Comparison of ENCODE assay signal across 8 mouse cellular contexts in genomic region chr2:102399864-102400604, GRCm38 (mm10). TPM values are rescaled to one million over a fixed set of nuclear protein-coding genes. Genes with fewer than 3 reads are reported as not detected.
DNase-seq lines count a peak whose midpoint lies in the region; ATAC-seq lines count a peak whose summit lies in the region.

No protein-coding gene starts in this region.

- ATAC-seq in intestine, embryonic 14.5 days (replicated peaks; ENCODE audit: low FRiP score, low TSS enrichment, low read depth) = no peak
- ATAC-seq in neural tube, embryonic 13.5 days (ENCODE audit: low read depth) = no peak

- peak; percentile 17 to 46 for DNase-seq in adrenal gland, adult (ENCODE audit: inconsistent age in 2 of 2, low spot score in 1 of 2)
- no peak for DNase-seq in adrenal gland, postnatal 25 days
- peak; percentile 16 for DNase-seq in retina, postnatal 1 day
- no peak for DNase-seq in retina, embryonic 14.5 days (ENCODE audit: low spot score)
- DNase-seq in intestine, embryonic 14.5 days (ENCODE audit: low spot score) = no peak
- no peak for DNase-seq in embryo, embryonic 9.5 days (ENCODE audit: extremely low spot score)
- no peak for DNase-seq in urinary bladder, adult 2 months (ENCODE audit: low spot score)

- H3K9ac ChIP-seq in intestine, embryonic 14.5 days (ENCODE audit: low read length) = peak overlapping the region; percentile 84
- H3K9ac ChIP-seq in neural tube, embryonic 13.5 days = peak overlapping the region; percentile 95

- H3K27me3 ChIP-seq in intestine, embryonic 14.5 days (replicated peaks; ENCODE audit: control insufficient read depth, insufficient read depth, low read length) = no peaks in the 10 kb centered on the region
- H3K27me3 ChIP-seq in neural tube, embryonic 13.5 days = no peaks in the 10 kb centered on the region

- H3K27ac ChIP-seq in intestine, embryonic 14.5 days (ENCODE audit: low read depth) = peak overlapping the region; percentile 94
- H3K27ac ChIP-seq in neural tube, embryonic 13.5 days (replicated peaks) = peak overlapping the region; percentile 97

- H3K4me2 ChIP-seq in intestine, embryonic 14.5 days (ENCODE audit: low read length) = peak overlapping the region; percentile 83
- peak overlapping the region; percentile 89 for H3K4me2 ChIP-seq in neural tube, embryonic 13.5 days

- H3K36me3 ChIP-seq in intestine, embryonic 14.5 days (ENCODE audit: control insufficient read depth, insufficient read depth, low read length) = no peaks in the 10 kb centered on the region
- H3K36me3 ChIP-seq in neural tube, embryonic 13.5 days = no peaks in the 10 kb centered on the region

- peak overlapping the region; percentile 54 for H3K4me3 ChIP-seq in intestine, embryonic 14.5 days (ENCODE audit: low read depth, low read length)
- H3K4me3 ChIP-seq in neural tube, embryonic 13.5 days = peak overlapping the region; percentile 84

- peaks cover 12% of the 10 kb centered on the region for H3K4me1 ChIP-seq in intestine, embryonic 14.5 days (replicated peaks; ENCODE audit: control insufficient read depth, insufficient read depth, low read length)
- peaks cover 32% of the 10 kb centered on the region for H3K4me1 ChIP-seq in neural tube, embryonic 13.5 days (replicated peaks)

- no peaks in the 10 kb centered on the region for H3K9me3 ChIP-seq in intestine, embryonic 14.5 days (ENCODE audit: control insufficient read depth, low read length)
- no peaks in the 10 kb centered on the region for H3K9me3 ChIP-seq in neural tube, embryonic 13.5 days

- WGBS in intestine, embryonic 14.5 days = 34% methylated on average over 48 of the region's 48 CpGs
- 39% methylated on average over 48 of the region's 48 CpGs for WGBS in neural tube, embryonic 13.5 days

RNA-seq across cellular contexts. Expression of gene Trim44, which starts 7.6 kb away (rescaled TPM):
- 69.1 and 70.1 TPM in 2 replicates for total RNA-seq in adrenal gland, postnatal 25 days (2021)
- polyA plus RNA-seq in intestine, embryonic 14.5 days (2014; fragmentation: Nextera tagmentation; extraction: Ambion mirVana) = 30.8 and 33.5 TPM in 2 replicates
- 54.8 and 65.5 TPM in 2 replicates for polyA plus RNA-seq in neural tube, embryonic 13.5 days (2015; fragmentation: Nextera tagmentation; extraction: Ambion mirVana)
- polyA plus RNA-seq in urinary bladder, adult 2 months (2012; rRNA removed) = 47.0 and 50.1 TPM in 2 replicates

RNA-seq across cellular contexts. Expression of gene Fjx1, which starts 52.3 kb away (rescaled TPM):
- total RNA-seq in adrenal gland, postnatal 25 days (2021) = 0.52 and 0.86 TPM in 2 replicates
- 7.9 and 8.9 TPM in 2 replicates for polyA plus RNA-seq in intestine, embryonic 14.5 days (2014; fragmentation: Nextera tagmentation; extraction: Ambion mirVana)
- polyA plus RNA-seq in neural tube, embryonic 13.5 days (2015; fragmentation: Nextera tagmentation; extraction: Ambion mirVana) = 38.0 and 40.5 TPM in 2 replicates
- polyA plus RNA-seq in urinary bladder, adult 2 months (2012; rRNA removed) = 5.7 and 6.6 TPM in 2 replicates

Comparison
In these comparisons a context has a peak if more than half of its experiments do, and no peak if none do; other contexts are left out.
1. DNase-seq: peak in adrenal gland, adult (2 of 2) and retina, postnatal 1 day (single experiment); none in adrenal gland, postnatal 25 days (single experiment), retina, embryonic 14.5 days (single experiment), intestine, embryonic 14.5 days (single experiment), embryo, embryonic 9.5 days (single experiment) and urinary bladder, adult 2 months (single experiment).